Mouse (Mus musculus) cerebellum, postnatal 14 days (tissue): ENCODE measurements at regions not wholly inside any gene's neighbourhood (a gene's known extent, or its start where the extent isn't known, plus 50 kb on each side); places are given as distances from the start of the nearest gene placed in this dataset.

ENCODE experiments used
- DNase-seq, 2 experiments: peaks; one replicate each; pipeline ENCODE4 v3.0.0; 2021; ENCODE audit warnings: mixed read lengths in 2 of 2

GRCm38 (mm10) chr4:9031634-9032033 lies 792.8 kb upstream of the Car8 start:
- peak in 1 of 2 experiments; percentile 19 for DNase-seq

DNA sequence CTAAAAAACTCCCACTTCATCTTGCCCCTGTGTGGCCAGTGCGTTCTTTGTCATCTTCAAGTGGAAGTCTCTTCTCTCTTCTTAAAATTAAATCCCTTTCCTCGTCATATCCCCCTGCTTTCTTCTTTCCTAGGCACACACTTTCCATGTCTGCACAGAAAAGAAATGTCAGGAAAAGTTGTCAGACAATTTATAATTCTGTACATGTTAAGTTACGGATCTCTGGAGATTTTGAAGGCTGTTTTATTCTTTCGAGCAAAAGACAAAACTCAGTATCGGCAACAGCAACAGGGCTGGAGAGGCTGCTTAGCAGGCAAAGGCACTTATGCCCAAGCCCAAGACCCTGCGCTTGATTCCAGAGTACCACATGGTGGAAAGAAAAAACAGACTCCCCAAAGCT lies 790.1 kb upstream of the Car8 start:
- no peak for DNase-seq

DNA sequence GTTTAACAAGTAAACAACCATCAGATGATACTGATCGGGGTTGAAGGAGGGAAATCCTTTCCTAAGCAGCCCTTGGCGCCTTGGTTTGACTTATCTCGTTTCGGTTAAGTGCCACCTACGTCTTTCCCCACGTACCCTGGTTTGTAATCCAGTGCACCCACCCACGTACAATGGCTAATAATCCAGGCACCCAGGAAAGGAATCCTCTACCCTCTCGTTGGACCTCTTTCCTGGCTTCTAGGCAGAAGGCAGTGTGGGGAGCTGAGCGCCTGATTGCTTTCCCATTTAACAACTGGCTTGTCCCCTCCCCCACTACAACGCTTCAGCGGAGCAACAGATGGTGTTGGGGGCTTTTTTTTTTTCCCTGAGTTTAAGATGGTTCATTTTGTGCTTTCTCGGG lies 789.6 kb upstream of the Car8 start:
- peak; percentile 72 to 80 for DNase-seq

- peak; percentile 98 for DNase-seq
These were observed 789.1 kb upstream of the Car8 start for GRCm38 (mm10) chr4:9027798-9028404.

GRCm38 (mm10) chr4:9027383-9027782 lies 788.5 kb upstream of the Car8 start:
- DNase-seq: peak; percentile 37 to 46

GRCm38 (mm10) chr4:9026841-9027240 lies 788.0 kb upstream of the Car8 start:
- peak; percentile 53 to 79 for DNase-seq

DNA sequence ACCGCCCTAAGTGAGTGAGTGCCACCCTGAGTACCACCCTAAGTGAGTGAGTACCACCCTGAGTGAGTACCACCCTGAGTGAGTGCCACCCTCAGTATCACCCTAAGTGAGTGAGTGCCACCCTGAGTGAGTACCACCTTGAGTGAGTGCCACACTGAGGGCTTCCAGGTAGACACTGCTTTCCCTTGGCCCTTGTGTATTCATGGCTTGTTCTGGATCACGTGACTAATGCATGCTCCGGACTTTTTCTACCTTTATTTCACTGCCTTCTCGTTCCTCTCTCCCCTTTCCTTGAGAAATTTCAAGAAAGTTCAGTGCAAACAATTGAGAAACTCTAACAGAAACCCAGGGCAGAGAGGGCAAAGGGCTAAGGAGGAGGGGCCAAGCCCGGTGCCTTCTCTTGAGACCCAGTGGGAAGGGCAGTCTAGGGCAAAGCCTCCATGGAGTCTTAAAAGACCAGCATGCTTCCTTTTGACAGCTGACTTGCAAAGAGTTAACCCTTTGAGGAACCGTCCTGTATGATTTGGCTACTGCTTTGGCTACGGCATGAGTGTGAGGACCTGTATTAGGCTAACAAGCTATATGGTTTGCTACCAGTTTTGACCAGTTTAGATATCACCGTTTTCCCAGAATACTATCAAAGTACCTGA lies 787.1 kb upstream of the Car8 start:
- DNase-seq: peak in 1 of 2 experiments; percentile 34

DNA sequence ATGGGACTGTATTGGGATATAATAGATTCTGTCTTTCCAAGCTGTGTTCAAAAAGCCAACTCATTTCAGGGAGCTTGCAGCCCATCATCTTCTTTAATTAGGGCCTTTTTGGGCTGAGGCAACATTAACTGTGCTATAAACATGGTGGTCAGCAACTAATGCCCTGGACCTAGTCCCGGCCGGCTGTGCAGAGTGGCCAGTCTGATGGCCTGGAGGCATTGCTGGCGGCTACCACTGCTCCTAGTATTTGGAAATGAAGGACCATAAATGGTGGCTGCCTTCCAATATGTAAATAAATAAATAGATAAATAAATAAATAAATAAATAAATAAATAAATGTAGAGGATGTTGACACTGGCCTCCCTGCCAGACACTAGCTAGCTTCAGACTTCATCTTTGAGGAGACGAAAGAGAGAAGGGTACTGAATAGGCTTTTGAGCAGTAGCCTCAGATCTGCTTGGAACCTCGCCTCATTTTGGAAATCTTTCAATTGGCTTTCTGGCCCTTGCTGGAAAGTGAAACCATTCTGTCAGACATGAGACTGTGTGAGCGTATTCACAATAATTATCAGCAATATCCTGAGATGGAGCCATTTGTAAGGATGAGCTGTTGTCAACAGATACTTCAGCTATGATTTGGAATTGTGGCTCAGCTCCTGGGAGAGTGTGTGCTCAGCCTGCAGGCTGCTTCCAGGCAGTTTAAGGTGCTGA lies 785.5 kb upstream of the Car8 start:
- DNase-seq: peak; percentile 72 to 81

- peak; percentile 86 to 88 for DNase-seq
These were observed 780.6 kb upstream of the Car8 start for GRCm38 (mm10) chr4:9019241-9020110.

DNA sequence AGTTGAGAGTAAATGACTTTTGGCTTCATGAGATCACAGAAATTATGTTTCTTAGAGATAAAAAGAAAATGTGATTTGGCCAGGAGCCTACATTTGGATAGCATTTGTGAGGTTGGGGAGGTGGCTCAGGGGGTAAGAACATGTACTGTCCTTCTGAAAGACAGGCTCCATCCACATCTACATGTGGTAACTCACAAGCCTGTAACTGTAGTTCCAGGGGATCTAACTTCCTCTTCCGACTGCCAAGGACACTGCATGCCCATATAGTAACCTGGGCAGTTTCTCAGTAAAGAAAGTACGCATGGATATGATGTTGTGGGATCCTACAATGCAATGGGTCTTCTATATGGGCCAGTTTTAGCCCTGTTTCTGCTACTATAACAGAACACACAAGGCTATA lies 779.4 kb upstream of the Car8 start:
- DNase-seq: no peak

GRCm38 (mm10) chr4:9016504-9017040 lies 777.7 kb upstream of the Car8 start:
- peak; percentile 46 to 51 for DNase-seq

DNA sequence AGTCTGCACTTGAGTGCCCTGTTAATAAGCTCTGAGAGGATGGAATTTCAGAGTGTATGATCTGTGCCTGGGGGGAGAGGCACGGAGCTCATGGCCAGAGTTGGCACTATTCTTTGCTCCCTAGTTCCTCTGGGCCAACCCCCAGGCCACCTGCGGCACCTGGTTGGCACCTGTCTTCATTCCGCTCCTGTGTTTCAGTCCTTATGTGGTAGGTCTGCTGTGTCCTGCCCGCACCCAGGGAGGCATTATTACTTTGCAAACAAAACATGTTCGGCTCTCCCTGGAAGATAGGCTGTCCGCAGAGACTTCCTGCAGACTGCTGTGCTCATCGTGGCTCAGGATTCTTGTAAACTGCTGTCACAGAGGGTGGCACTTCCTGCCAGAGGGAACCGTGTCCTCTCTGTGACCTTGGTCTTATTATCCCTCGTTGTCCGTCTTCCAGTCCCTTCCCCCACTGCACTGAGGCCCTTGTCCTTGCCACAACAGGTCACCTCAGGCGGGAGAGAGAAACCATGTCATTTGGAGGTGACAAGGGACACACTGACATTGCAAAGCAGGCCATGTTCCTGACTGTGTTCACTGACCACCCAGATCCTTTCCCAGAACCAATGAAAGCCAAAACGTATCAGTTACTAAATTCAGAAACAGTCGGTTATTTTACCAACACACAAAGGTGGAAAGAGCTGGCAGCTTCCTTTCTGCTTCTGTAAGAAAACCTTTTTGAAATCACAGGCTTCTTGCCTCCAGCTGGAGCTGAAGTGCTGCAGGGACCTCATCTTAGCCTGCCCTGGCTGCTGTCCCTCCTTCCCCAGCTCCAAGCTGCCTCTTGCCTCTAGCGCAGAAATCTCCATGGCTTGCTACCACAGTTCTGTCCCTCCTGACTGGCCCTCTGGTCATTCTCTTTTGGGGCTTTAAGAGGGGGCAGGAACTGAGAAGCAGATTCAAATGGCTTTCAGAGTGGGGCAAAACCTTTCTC lies 777.0 kb upstream of the Car8 start:
- DNase-seq: peak; percentile 75 to 86

DNA sequence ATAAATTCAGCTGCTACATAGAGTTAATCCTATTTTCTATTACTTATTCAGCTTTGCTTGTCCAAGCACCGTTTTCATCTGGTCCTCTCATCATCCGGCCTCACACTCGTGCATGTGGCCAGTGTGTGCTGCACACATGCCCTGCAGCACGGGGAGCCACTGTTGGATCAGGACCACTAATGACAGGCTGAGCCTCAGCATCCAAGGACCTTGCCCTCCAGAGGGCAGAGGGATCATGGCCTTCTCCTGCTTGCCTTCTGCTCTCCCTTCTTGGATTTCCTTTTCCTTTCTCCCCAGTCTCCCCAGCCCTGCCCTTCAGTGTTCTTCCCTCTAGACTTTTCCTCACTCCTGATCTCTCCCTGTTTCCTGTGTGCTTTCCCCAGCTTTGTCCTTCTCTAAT lies 776.1 kb upstream of the Car8 start:
- peak; percentile 46 to 56 for DNase-seq

- peak; percentile 99 for DNase-seq
These were observed 773.9 kb upstream of the Car8 start for GRCm38 (mm10) chr4:9012787-9013186.

DNA sequence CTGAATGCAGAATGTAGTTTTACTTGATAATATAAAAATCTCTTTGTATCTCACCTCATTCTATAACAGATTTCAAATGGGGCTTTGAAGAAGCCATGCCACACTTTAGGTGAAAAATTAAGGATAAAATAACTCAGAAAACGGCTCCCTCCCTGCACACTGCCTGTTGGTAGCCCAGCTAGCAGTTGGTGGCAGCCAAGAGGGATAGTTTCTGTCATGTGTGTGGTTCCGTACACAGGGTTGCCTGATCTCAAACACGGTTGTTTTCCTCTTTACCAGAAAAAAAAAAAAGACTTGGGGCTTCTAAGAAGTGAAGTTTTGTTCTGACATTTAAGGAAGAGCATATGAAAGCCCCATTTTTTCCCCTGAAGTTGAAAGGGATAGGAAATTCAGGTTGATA lies 773.1 kb upstream of the Car8 start:
- DNase-seq: peak; percentile 43 to 58

- peak; percentile 88 for DNase-seq
These were observed 772.3 kb upstream of the Car8 start for GRCm38 (mm10) chr4:9011129-9011518.

GRCm38 (mm10) chr4:9010381-9011128 lies 771.7 kb upstream of the Car8 start:
- DNase-seq: peak; percentile 54 to 62

GRCm38 (mm10) chr4:9009656-9010055 lies 770.8 kb upstream of the Car8 start:
- DNase-seq: peak; percentile 43 to 47

GRCm38 (mm10) chr4:9005938-9006626 lies 767.2 kb upstream of the Car8 start:
- no peak for DNase-seq

- no peak for DNase-seq
These were observed 765.0 kb upstream of the Car8 start for GRCm38 (mm10) chr4:9003891-9004290.
